Mouse (Mus musculus): Measurements from ENCODE around the gene Vti1b.
A peak's percentile ranks its signal among the peaks of the same experiment; 100 is the strongest.

Gene Vti1b

GRCm38 (mm10) chr12:79138999-79139398, 33.5 kb downstream of the Vti1b start:
- DNase-seq (ENCODE audit: low spot score), result no peak

GRCm38 (mm10) chr12:79136949-79137348, 35.5 kb downstream of the Vti1b start:
- no peak for DNase-seq (ENCODE audit: low spot score)

GRCm38 (mm10) chr12:79135105-79135504, 37.4 kb downstream of the Vti1b start:
- DNase-seq (ENCODE audit: low spot score), result no peak

GRCm38 (mm10) chr12:79134676-79135075, 37.8 kb downstream of the Vti1b start:
- DNase-seq (ENCODE audit: low spot score), result no peak

GRCm38 (mm10) chr12:79131706-79132460, 40.6 kb downstream of the Vti1b start:
- DNase-seq (ENCODE audit: low spot score), result no peak

- DNase-seq (ENCODE audit: low spot score), result no peak
Measured at GRCm38 (mm10) chr12:79131178-79131675, 41.2 kb downstream of the Vti1b start.

- peak; percentile 70 for DNase-seq (ENCODE audit: low spot score)
Measured at GRCm38 (mm10) chr12:79130299-79131177, 41.9 kb downstream of the Vti1b start, which contains the start of gene Arg2. TSS of gene Arg2 (plus strand) at chr12:79130777.

GRCm38 (mm10) chr12:79122820-79123219, 49.6 kb downstream of the Vti1b start:
- no peak for DNase-seq (ENCODE audit: low spot score)

GRCm38 (mm10) chr12:79118991-79119390, 53.5 kb downstream of the Vti1b start:
- no peak for DNase-seq (ENCODE audit: low spot score)
